Mouse (Mus musculus): ENCODE measurements around the gene Rptn. TPM values are rescaled to one million over a fixed set of nuclear protein-coding genes. Genes with fewer than 3 reads are reported as not detected.

Rptn gene
- not detected in 2 replicates for total RNA-seq (2014; fragmentation: Nextera tagmentation)
- total RNA-seq (2017): not detected in 2 replicates

DNA sequence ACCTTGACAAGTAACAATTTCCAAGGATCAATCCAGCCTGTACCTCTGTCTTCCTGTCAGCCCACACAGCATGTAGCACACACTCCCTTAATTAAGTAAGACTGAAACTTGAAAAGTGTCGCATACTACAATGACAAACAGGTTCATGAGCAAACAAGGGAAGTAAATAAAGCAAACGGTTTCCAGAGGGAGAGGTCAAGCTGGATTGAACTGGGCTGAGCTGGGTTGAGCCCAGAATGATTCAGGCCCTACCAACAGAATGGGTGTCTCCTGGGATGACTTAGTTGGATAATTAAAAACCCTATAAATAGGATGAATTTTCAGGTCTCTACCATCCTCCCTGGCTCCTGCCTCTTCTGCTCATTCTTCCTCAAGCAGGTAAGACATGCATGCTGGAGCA is at the start of gene Rptn:
TSS of gene Rptn (plus strand) at position 334 of the 400 bp plus-strand sequence.
- no peak for ATAC-seq (replicated peaks; ENCODE audit: low FRiP score, low TSS enrichment, poor library complexity, severe bottlenecking)

- ATAC-seq (replicated peaks; ENCODE audit: low FRiP score, low TSS enrichment, poor library complexity, severe bottlenecking): no peak
Observed at GRCm38 (mm10) chr3:93346896-93347295, 46.6 kb upstream of the Rptn start.

GRCm38 (mm10) chr3:93360045-93360444 is 33.5 kb upstream of the Rptn start:
- ATAC-seq (replicated peaks; ENCODE audit: low FRiP score, low TSS enrichment, poor library complexity, severe bottlenecking): peak; percentile 91

- ATAC-seq (replicated peaks; ENCODE audit: low FRiP score, low TSS enrichment, poor library complexity, severe bottlenecking): peak; percentile 88
Observed at GRCm38 (mm10) chr3:93361933-93362574, 31.4 kb upstream of the Rptn start.

DNA sequence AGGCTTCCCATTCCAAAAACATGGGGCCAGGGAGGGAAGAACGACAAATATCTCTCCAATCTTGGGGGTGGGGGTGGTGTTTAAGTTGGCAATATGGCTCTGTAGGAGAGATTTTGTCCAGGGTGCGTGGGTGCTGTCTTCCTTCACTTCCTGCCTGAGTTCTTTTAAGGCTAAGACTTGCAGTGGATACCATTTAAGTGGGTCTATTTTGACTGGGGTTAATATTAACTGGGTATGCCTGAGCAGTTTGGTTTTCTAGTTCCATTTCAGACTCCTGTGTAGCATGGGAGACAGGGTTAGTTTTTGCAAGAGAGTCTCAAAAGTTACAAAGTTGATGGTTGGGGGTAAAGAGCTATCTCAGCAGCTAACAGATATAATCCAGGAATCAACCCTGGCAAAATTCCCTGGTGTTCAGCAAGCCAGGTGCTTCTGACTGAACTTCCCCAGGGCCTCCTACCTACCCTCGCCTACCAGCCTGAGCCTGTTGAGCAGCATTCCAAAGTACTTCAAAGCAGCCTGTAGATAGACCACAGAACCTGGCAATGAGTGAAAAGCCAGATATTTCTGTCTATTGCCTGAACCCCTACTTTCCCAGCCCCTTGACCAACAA is 26.4 kb upstream of the Rptn start:
- no peak for ATAC-seq (replicated peaks; ENCODE audit: low FRiP score, low TSS enrichment, poor library complexity, severe bottlenecking)

DNA sequence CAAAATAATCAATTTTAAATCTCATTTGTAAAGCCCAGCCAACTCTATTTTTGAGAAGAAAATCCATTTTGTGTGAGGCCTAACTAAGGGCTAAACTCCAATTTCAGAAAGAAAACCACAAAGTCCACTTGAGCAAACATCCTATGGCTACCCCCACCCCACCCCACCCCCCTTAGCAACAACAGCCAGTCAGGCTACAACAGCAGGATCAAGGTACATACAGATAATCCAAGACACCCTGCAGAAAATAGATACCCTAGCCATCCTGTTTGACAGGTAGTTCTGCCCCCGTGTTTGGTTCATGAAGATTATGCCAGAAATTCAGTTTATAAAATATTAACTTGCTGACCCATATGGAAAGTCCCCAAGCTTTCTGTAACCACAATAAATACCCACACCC is 25.3 kb upstream of the Rptn start:
- no peak for ATAC-seq (replicated peaks; ENCODE audit: low FRiP score, low TSS enrichment, poor library complexity, severe bottlenecking)

DNA sequence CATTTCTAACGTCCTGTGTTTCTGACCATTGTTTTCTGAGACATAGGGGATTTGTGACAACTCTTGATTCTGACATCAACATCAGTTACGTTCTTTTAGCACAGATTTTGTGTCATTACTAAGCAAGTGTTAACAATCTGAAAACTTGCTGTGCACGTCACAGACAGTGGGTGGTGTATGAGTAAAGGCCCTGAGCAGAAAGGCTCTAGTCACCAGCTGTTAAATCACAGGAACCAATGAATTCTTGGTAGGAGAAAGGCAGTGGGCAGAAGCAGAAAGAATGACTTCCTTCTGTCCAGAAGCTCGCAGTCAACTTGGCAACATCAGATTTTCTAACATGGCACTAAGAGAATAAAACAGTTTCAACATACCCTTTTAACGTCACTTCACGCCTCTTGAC is 20.1 kb upstream of the Rptn start:
- ATAC-seq (replicated peaks; ENCODE audit: low FRiP score, low TSS enrichment, poor library complexity, severe bottlenecking): no peak

DNA sequence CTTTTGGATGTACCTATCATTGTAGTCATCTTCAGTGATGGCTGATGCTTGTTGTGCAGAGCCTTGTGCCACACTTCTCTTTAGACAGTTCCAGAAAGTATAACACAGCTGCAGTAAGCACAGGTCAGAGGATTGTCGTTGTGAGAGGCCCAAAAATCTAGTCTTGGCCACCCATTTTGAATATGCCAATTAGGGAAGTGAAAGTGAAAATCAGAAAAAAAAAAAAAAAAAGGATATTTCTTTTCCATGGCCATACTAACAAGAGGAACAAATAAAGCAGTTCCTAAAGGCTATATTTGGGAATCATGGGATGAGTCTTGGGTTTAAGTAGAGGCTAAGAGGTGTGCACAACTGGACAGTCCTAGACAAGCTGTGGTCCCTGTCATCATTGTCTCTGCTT is 18.3 kb upstream of the Rptn start:
- ATAC-seq (replicated peaks; ENCODE audit: low FRiP score, low TSS enrichment, poor library complexity, severe bottlenecking): no peak

DNA sequence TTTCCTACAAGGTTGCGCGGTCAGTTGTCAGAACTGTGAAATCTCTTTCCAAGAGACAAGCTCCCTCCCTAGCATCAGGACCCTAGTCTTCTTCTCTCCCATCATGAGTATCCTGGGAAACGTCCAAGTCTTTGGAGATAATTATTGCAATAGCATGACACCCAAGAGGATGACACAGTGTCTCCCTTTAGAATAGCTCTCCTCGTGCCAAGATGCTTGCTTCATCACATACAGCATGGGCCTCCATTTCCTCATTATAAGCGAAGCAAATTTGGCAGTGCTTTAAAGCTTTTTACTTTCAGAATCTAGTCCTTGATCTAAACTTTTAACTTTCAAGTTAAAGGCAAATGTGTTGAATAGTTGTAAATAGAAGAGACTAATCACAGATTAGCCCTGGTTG is 17.9 kb upstream of the Rptn start:
- ATAC-seq (replicated peaks; ENCODE audit: low FRiP score, low TSS enrichment, poor library complexity, severe bottlenecking): no peak

GRCm38 (mm10) chr3:93378146-93378545 is 15.4 kb upstream of the Rptn start:
- no peak for ATAC-seq (replicated peaks; ENCODE audit: low FRiP score, low TSS enrichment, poor library complexity, severe bottlenecking)

DNA sequence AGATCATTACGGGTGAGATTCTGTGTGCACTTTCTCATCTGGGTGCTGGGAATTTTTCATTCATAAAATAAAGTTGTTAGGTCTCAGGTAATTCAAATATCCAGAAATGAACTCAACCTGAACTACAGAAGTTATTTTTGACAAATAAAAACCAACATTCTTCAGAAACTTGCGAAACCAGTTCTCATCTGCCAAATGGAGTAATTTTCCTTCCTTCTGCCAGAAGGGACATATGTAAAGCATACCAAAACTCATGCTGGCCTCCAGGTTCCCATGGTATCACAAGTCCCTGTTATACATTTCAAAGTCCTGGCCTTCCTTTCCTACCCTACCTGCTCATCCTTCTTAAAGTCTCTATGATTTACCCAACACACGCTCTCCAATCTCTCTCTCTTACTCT is 10.4 kb downstream of the Rptn start:
- no peak for ATAC-seq (replicated peaks; ENCODE audit: low FRiP score, low TSS enrichment, poor library complexity, severe bottlenecking)

GRCm38 (mm10) chr3:93406992-93407391 is 13.5 kb downstream of the Rptn start:
- ATAC-seq (replicated peaks; ENCODE audit: low FRiP score, low TSS enrichment, poor library complexity, severe bottlenecking): peak; percentile 89

DNA sequence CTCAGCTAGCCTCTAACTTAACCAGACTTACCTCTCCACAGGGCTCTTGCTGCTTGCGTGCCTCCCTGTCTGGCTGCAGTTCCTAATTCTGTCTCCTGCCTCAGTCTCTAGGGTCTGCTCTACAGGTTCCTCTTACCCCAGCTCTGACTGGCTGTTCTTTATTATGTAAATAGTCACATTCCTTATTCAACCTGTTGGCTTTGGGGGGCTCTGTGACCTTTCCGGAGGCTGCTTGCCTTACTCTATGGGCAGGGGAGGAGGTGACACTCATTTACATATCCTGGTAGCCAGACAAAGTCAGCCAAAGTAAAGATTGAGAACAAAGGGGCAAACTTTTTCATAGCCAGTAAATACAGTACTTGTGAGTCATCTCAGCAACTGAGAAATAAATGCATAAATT is 18.4 kb downstream of the Rptn start:
- no peak for ATAC-seq (replicated peaks; ENCODE audit: low FRiP score, low TSS enrichment, poor library complexity, severe bottlenecking)

- ATAC-seq (replicated peaks; ENCODE audit: low FRiP score, low TSS enrichment, poor library complexity, severe bottlenecking): no peak
Observed at GRCm38 (mm10) chr3:93431673-93432072, 38.2 kb downstream of the Rptn start.

DNA sequence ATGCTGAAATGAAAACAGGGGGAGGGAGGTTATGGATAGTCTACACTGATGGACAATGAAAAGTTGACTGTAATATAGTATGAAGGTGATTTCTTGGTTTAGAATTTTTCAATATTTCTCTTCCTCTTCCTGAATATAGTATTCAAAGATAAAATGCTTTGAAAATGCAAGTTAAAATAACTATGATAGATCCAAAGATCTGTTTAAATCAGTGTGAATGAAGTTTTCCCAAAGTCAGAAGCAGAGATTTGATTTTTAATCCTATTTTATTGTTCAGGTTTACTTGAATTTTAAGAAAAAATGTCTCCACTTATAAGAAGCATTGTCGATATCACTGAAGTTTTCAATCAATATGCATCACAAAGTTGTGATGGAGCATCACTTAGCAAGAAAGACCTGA is 48.5 kb downstream of the Rptn start, which contains the start of gene Tchh:
TSS of gene Tchh (plus strand) at position 301 of the 400 bp plus-strand sequence.
- no peak for ATAC-seq (replicated peaks; ENCODE audit: low FRiP score, low TSS enrichment, poor library complexity, severe bottlenecking)

- no peak for ATAC-seq (replicated peaks; ENCODE audit: low FRiP score, low TSS enrichment, poor library complexity, severe bottlenecking)
Observed at GRCm38 (mm10) chr3:93443501-93444101, 50.1 kb downstream of the Rptn start.

GRCm38 (mm10) chr3:93444343-93445164 is 51.1 kb downstream of the Rptn start:
- peak; percentile 81 for ATAC-seq (replicated peaks; ENCODE audit: low FRiP score, low TSS enrichment, poor library complexity, severe bottlenecking)

DNA sequence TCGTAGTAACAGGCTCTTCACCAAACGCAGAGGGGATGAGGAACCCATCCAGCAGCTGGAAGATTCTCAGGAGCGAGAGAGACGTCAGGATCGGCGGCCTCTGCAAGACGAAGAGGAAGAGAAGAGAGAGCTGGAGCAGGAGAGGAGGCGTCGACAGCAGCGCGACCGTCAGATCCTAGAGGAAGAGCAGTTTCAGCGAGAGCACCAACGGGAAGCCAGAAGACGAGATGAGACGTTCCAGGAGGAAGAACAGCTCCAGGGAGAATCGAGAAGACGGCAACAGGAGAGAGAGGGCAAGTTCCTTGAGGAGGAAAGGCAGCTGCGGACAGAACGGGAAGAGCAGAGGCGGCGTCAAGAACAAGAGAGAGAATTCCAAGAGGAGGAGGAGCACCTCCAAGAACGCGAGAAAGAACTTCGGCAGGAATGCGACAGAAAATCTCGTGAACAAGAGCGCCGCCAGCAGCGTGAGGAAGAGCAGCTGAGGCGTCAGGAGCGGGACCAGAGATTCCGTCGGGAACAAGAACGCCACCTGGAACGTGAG is 51.7 kb downstream of the Rptn start:
- ATAC-seq (replicated peaks; ENCODE audit: low FRiP score, low TSS enrichment, poor library complexity, severe bottlenecking): no peak

GRCm38 (mm10) chr3:93446128-93446755 is 52.7 kb downstream of the Rptn start:
- no peak for ATAC-seq (replicated peaks; ENCODE audit: low FRiP score, low TSS enrichment, poor library complexity, severe bottlenecking)
